Comparison of ENCODE assay signal across 8 mouse cellular contexts in genomic region chr1:32172506-32173239, GRCm38 (mm10). TPM values are rescaled to one million over a fixed set of nuclear protein-coding genes. Genes with fewer than 3 reads are reported as not detected.
DNase-seq lines count a peak whose midpoint lies in the region; ATAC-seq and TF ChIP-seq lines count a peak whose summit lies in the region.

Gene Khdrbs2 (plus strand): TSS chr1:32172714.

- intact Hi-C loops in heart, postnatal 36 days (cut with DNase I) = no loop called here

- H3K4me1 ChIP-seq in ES-E14 (ENCODE audit: control insufficient read depth in 2 of 2, insufficient read depth in 2 of 2, low read length in 2 of 2, poor library complexity in 1 of 2) = no peaks in the 10 kb centered on the region
- peaks cover 9% of the 10 kb centered on the region for H3K4me1 ChIP-seq in forebrain, embryonic 16.5 days (replicated peaks; ENCODE audit: control insufficient read depth, insufficient read depth, low read length)
- H3K4me1 ChIP-seq in liver, embryonic 15.5 days (replicated peaks) = no peaks in the 10 kb centered on the region

- in situ Hi-C loops in ES-E14 (cut with MboI; ENCODE audit: low sequenced_read_pairs in 2 of 2, unreplicated experiment in 2 of 2) = no loop called here

- H3K9ac ChIP-seq in ES-E14 (ENCODE audit: insufficient read depth, low read depth, low read length, poor library complexity, severe bottlenecking) = peak within 1 kb of the TSS; percentile 27; the same call in 1 of the 2 replicates
- H3K9ac ChIP-seq in forebrain, embryonic 16.5 days (replicated peaks; ENCODE audit: low read depth, low read length) = peak within 1 kb of the TSS; percentile 88
- no peak within 1 kb of the TSS for H3K9ac ChIP-seq in liver, embryonic 15.5 days

- H3K27me3 ChIP-seq in forebrain, embryonic 16.5 days (replicated peaks; ENCODE audit: control insufficient read depth, insufficient read depth, low read length) = no peaks in the 10 kb centered on the region
- peaks cover 13% of the 10 kb centered on the region for H3K27me3 ChIP-seq in liver, embryonic 15.5 days

- H3K36me3 ChIP-seq in ES-E14 (ENCODE audit: control insufficient read depth, insufficient read depth, low read length, poor library complexity, severe bottlenecking) = no peaks in the 10 kb centered on the region
- H3K36me3 ChIP-seq in forebrain, embryonic 16.5 days (ENCODE audit: control insufficient read depth, insufficient read depth) = no peaks in the 10 kb centered on the region
- no peaks in the 10 kb centered on the region for H3K36me3 ChIP-seq in liver, embryonic 15.5 days (replicated peaks)

- no peak within 1 kb of the TSS for H3K27ac ChIP-seq in ES-E14 (ENCODE audit: insufficient read depth, low read depth, low read length, poor library complexity, severe bottlenecking)
- peak within 1 kb of the TSS; percentile 71 for H3K27ac ChIP-seq in forebrain, embryonic 16.5 days (ENCODE audit: low read length)
- H3K27ac ChIP-seq in liver, embryonic 15.5 days (replicated peaks) = no peak within 1 kb of the TSS

- WGBS in forebrain, embryonic 16.5 days = under 1% methylated on average over 53 of the region's 53 CpGs
- 2% methylated on average over 53 of the region's 53 CpGs for WGBS in liver, embryonic 15.5 days (ENCODE audit: insufficient replicate concordance)

- peak; percentile 86 for DNase-seq in ES-E14 (ENCODE audit: low read depth, low spot score)
- peak; percentile 92 to 93 for DNase-seq in cerebellum, adult 18-20 months
- DNase-seq in heart, postnatal 36 days = peak; percentile 45 to 47
- peak; percentile 90 to 94 for DNase-seq in layer of hippocampus, adult 18-20 months (ENCODE audit: low spot score in 2 of 2)
- peak; percentile 73 for DNase-seq in ovary, adult 18-20 months (ENCODE audit: low spot score)
- DNase-seq in urinary bladder, postnatal 4 days (ENCODE audit: low spot score in 2 of 2) = peak; percentile 67 to 81

- H3K4me2 ChIP-seq in forebrain, embryonic 16.5 days (ENCODE audit: low read length) = peak within 1 kb of the TSS; percentile 82
- peak within 1 kb of the TSS; percentile 40 for H3K4me2 ChIP-seq in liver, embryonic 15.5 days

- ATAC-seq in forebrain, embryonic 16.5 days = peak; percentile 99
- peak; percentile 54 for ATAC-seq in liver, embryonic 15.5 days (ENCODE audit: insufficient read depth)

- H3K9me3 ChIP-seq in ES-E14 (ENCODE audit: control insufficient read depth, insufficient read depth, low read depth, low read length) = no peaks in the 10 kb centered on the region
- no peaks in the 10 kb centered on the region for H3K9me3 ChIP-seq in forebrain, embryonic 16.5 days (ENCODE audit: control insufficient read depth, low read length)
- no peaks in the 10 kb centered on the region for H3K9me3 ChIP-seq in liver, embryonic 15.5 days (replicated peaks)

- peak within 1 kb of the TSS; percentile 55 to 68 for H3K4me3 ChIP-seq in ES-E14 (ENCODE audit: insufficient read depth in 1 of 2, low read depth in 1 of 2, low read length in 2 of 2, poor library complexity in 1 of 2, severe bottlenecking in 1 of 2)
- H3K4me3 ChIP-seq in forebrain, embryonic 16.5 days (replicated peaks; ENCODE audit: low read length) = peak within 1 kb of the TSS; percentile 91
- H3K4me3 ChIP-seq in liver, embryonic 15.5 days (replicated peaks) = 0 out of 2 replicates have a peak within 1 kb of the TSS, but pooled peaks have one; percentile 7

TF ChIP-seq in ES-E14, 5 proteins besides CTCF, POLR2A, EP300 and RAD21:
- TF ChIP-seq CHD2 (IDR thresholded peaks at IDR 0.05; ENCODE audit: low read depth, low read length) (0 out of 2 replicates have a peak, but pooled peaks have one; percentile 33), MAFK (IDR thresholded peaks at IDR 0.05; ENCODE audit: insufficient read depth, low read depth, low read length) (no peak), HCFC1 (IDR thresholded peaks at IDR 0.05; ENCODE audit: borderline replicate concordance, insufficient read depth, low read length) (no peak), ZNF384 (IDR thresholded peaks at IDR 0.05; ENCODE audit: low read depth, low read length) (no peak)

RNA-seq across cellular contexts. Expression of gene Khdrbs2, which starts in this region (rescaled TPM):
- total RNA-seq in ES-E14 (2012; rRNA removed) = 0.16 and 0.18 TPM in 2 replicates
- polyA plus RNA-seq in forebrain, embryonic 16.5 days (2015; fragmentation: Nextera tagmentation; extraction: Ambion mirVana) = 63.4 and 65.7 TPM in 2 replicates
- total RNA-seq in heart, postnatal 36 days (2021) = under 1 TPM in 1 of 2 experiments, not detected in 1; 0.22 TPM
- 10 to 100 TPM; 12.2 to 12.9 TPM for total RNA-seq in layer of hippocampus, adult 18-20 months (2021)
- 0.07 and 0.23 TPM in 2 replicates for polyA plus RNA-seq in liver, embryonic 15.5 days (2015; fragmentation: Nextera tagmentation; extraction: Ambion mirVana)

Comparison
In these comparisons a context has a peak if more than half of its experiments do, and no peak if none do; other contexts are left out.
1. RNA of gene Khdrbs2 (total RNA-seq): 12.2 to 12.9 TPM in layer of hippocampus, adult 18-20 months; 0.22 TPM in heart, postnatal 36 days and 0.16 to 0.18 TPM in ES-E14; every median in the first group is over 10 times any median in the second.
2. RNA of gene Khdrbs2 (polyA plus RNA-seq): 63.4 to 65.7 TPM in forebrain, embryonic 16.5 days; 0.07 to 0.23 TPM in liver, embryonic 15.5 days; every median in the first group is over 10 times any median in the second.
3. Peak in DNase-seq, H3K4me3 ChIP-seq and H3K9ac ChIP-seq in ES-E14; RNA of the gene not detected or under 1 TPM.
4. Peak in DNase-seq in heart, postnatal 36 days; RNA of the gene not detected or under 1 TPM.
5. Peak in ATAC-seq, H3K4me3 ChIP-seq and H3K4me2 ChIP-seq in liver, embryonic 15.5 days; RNA of the gene not detected or under 1 TPM.
6. H3K4me3 ChIP-seq: peak in every context shown above with its lines; median percentile 91 in forebrain, embryonic 16.5 days; 62 in ES-E14; 7 in liver, embryonic 15.5 days.
7. Peak in every context shown above with its lines, with median percentiles within 50 percentile points of each other: DNase-seq.